Mouse (Mus musculus): Measurements from ENCODE around the gene Rsrc1.

DNA sequence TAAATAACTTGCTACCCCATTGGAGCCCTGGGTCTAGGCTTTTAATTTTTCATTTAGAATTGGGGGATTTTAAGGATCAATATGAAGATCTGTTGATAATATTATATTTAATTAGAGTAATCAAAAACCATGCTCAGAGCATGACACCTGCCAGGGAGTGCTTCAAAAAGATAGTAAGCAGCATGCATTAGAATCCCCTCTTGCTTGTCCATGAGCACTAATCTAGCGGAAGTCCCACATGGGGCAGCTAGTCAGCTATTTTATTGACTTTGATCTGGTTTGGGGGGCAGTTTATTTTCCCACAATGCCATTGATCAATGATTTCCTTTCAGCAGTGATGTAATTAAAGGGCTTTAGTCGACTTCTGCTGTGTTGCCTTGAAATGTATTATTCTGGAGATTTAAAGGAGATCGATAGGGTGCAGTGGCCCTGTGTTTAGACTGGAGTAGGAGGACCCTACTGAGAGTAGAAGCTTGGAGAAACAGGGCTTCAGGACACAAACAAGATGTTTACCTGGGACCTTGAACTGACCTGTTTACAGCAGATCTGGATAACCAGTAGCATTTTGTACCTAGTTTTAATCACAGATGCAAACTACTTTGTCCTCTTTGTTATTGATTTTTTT lies 251.5 kb downstream of the Rsrc1 start:
- no peak for TF ChIP-seq CTCF (IDR thresholded peaks at IDR 0.05; ENCODE audit: low read depth, low read length)
- no peak for TF ChIP-seq POLR2A (IDR thresholded peaks at IDR 0.05; ENCODE audit: insufficient read depth, low read length)
- TF ChIP-seq EP300 (IDR thresholded peaks at IDR 0.05; ENCODE audit: insufficient read depth, low read depth, low read length): no peak
